Mouse (Mus musculus): Measurements from ENCODE around the gene Ppp1r14b.
"Not testable (repeated sequence)": the region's sequence is repeated elsewhere in the genome, so short reads cannot be mapped to it uniquely, and the experiment has no call there.

Ppp1r14b gene

DNA sequence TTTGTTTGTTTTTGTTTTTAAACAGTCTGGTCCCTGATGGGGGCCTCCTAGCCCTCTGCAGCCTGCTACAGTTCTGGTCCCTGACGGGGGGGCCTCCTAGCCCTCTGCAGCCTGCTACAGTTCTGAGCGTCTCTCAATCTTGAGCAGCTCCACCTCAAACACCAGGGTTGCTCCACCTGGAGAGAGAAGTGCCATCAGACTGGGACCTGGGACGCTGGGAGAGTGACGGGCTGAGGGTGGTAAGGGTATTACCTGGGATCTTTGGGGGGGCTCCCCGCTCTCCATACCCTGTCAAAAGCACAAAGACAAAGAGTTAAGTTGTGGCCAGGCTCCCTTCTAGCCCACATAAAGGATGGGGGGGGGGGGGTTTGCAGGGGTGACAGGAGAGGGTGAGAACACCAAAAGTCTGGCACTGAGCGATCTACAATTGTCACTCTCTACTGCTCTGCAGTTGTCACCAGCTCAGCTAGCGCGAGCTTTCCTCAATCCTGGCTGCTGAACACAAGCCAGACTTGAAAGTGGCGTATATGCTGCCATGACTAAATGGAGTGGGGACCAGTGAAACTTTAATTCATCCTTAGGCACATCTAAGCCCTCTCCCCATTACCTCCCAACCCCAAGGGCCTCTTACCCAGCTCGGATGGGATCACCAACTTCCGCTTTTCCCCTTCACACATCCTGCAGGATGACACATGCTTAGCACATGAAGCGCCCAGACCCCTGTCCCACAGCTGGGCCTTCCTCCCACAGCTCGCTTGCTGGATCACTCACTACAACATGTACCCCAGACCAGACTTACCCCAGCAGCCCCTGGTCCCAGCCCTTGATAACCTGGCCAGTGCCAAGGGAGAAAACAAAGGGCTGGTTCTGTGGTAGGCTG, 3.2 kb downstream of the Ppp1r14b start:
- no peak for DNase-seq

DNA sequence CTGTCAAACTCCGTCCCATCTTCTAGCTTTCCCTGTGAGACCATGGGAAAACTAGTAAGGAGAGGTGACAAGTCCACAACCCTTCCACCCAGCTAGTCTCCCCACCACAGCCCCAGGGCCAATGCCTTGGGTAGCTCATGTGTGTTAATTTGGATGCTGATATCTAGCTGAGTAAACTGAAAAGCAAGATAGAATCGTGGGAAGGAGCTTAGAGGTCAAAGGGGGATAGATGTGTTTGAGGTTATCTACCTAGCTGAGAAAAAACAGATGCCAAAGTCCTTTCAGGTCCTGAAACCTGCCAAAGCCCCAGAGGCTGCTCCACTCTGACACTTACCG, 3.8 kb downstream of the Ppp1r14b start:
- DNase-seq, result no peak

DNA sequence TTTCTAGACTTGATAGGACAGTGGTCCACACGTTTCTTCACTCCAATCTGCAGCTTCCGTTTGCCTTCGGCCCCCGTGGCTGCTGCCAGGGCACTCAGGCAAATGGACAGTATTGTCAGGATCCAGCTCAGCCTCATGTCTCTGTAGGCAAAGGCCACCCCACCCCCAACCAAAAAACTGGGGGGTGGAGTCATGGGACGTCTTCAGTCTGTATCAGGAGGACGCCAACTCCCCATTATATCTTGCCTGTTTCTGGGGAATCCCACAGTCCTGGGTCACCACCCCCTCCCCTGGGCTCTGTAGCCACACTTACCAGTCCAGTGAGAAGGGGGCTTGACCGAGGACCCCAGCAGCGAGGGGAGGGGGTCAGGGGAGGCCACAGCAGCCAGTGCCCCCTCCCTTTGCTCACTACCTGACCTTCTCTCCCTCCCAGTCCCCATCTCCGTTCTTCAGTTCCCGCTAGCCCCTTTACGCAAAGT, 4.3 kb downstream of the Ppp1r14b start:
- no peak for DNase-seq

DNA sequence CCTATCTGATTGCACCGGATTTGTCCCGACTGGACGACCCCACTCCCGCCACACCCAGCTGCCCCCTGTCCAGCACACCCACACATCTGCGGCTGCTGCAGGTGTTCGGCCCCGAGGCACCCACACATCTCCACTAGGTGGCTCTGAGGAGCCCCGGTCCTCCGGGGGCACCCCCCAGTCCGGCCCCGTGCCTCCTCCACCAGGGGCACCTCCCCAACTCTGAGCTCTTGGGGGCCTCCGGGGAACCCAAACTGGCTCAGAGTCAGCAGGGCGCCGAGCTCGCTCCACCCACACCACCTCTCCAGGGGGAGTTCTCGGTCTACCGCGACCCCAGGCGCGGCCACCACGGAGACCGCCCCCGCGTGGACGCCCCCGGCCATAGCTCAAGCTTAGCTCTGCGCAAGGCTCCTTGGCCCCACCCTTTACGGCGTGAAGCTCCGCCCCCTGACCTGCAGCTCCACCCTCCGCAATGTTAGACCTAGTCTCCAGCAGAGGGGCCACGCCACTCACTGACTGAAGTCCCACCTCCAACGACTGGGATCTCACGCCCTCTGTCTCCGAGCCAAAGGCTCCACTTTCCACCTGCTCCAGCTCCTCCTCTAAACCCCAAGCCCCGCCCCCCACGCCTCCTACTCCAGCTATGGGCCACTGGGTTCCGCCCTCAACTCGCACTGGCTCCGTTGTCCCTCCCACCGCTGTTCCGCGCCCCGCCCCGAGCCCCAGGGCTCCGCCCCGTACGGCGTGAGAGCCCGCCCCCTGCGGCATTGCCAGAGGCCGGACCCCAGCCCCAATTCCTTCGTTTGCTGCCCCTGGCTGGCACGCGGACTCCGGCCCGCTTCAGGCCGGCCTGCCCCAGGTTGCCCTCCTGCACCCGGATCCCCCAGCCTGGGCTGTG, 5.0 kb downstream of the Ppp1r14b start:
- peak; percentile 99 for DNase-seq

DNA sequence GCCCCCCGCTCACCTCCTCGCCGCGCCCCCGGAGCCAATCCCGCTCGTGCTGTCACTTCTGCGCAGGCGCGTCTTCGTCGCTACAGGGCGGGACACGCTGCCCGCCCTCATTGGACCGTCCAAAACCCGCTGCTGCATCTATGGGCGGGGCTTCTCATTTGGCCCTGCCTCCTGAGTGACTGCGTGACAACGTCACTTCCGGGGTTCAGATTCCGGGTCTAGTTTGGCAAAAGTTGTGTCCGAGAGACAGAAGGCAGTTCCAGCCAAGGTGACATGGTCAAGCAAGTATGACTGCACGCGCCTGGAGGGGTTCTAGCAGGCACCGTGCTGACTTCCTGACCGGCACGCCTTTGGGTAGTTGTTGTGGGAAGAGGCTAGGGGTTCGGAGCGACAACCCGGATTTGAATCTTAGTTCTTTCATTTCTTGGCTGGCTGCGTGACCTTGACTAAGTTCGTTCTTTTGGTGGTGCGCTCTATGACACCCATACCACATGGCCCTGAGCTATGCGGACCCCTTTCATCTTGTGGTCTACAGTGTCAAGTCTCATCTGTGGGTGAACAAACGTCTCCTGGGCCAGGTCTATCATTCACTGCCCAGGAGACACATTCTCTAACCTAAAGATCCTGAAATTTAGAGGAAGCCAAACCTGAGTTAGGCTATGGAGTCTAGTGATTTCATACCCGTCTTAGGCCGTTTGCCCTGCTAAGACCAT, 5.8 kb downstream of the Ppp1r14b start, which contains the start of gene Fkbp2:
Fkbp2 (minus strand) TSS at position 121 of the 713 bp plus-strand sequence.
- DNase-seq, result peak; percentile 99

- no peak for DNase-seq
These were observed 6.7 kb downstream of the Ppp1r14b start for GRCm38 (mm10) chr19:6981465-6981864.

DNA sequence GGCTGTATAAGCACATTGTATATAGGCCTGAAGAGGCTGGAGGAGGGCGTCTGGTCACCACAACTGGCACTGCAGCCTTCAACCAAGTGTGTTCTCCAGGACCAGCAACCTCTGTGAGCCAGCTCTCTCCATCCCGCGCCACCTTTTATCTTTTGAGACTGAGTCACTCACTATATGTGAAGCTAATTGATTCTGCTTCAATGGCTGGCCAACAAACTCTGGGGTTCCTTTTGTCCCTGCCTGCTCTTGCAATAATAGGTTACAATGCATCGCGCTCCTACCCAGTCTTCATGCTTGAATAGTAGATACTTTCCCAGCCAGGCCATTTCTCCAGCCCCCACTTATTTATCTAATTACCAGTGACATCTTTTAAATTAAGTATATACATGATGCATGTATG, 8.9 kb downstream of the Ppp1r14b start:
- no peak for DNase-seq

DNA sequence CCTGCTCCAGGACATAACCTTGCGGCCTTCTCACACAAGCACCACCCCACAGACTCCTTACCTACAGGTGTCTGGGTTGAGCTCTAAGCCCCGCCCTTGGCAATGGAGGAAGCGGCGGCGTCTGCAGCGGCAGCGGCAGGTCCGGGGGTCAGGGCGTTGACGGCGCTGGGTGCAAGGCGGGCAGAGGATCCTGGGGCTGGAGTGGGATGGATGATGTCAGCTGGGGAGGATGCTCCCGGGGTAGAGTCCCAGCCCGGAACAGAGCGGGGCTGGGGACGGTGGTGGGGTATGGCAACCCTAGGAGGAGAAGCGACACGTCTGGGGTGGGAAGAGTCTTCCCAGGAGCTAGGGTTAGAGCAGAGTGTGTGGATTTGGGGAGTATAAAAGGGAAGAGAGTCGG, 10.5 kb downstream of the Ppp1r14b start:
- no peak for DNase-seq

DNA sequence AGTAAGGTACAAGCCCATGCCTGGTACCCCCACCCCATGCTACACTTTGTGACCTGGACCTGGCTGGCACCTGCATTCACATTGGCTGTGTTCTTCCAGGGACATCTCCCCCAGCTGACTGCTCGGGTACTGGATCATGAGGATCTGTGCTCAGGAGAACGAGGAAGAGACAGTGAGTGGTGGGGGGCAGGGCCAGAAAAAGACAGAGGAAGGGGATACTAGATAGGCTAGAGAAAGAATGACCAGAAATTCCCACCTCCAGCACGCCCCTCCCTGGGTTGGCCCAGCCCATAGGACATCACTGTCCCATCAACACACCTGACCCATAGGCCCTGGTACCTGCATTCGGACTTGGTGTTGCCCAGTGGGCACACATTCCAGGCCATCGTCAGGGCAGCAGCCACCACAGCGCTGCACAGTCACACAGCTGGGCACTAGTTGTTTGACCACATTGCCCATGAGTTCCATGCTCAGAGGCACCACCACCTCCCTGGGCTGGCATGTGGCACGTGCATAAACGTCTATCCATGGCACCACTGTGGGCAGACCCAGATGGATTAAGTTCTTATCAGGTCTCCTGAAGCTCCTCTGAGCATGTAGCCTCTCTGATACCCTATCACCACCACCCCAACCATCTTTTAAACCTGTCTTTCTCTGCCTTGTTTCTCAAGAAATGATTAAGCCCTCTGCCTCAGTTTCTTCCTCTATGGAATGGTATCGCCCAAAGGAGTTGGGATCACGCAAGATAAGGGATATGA, 11.4 kb downstream of the Ppp1r14b start:
- DNase-seq, result no peak

DNA sequence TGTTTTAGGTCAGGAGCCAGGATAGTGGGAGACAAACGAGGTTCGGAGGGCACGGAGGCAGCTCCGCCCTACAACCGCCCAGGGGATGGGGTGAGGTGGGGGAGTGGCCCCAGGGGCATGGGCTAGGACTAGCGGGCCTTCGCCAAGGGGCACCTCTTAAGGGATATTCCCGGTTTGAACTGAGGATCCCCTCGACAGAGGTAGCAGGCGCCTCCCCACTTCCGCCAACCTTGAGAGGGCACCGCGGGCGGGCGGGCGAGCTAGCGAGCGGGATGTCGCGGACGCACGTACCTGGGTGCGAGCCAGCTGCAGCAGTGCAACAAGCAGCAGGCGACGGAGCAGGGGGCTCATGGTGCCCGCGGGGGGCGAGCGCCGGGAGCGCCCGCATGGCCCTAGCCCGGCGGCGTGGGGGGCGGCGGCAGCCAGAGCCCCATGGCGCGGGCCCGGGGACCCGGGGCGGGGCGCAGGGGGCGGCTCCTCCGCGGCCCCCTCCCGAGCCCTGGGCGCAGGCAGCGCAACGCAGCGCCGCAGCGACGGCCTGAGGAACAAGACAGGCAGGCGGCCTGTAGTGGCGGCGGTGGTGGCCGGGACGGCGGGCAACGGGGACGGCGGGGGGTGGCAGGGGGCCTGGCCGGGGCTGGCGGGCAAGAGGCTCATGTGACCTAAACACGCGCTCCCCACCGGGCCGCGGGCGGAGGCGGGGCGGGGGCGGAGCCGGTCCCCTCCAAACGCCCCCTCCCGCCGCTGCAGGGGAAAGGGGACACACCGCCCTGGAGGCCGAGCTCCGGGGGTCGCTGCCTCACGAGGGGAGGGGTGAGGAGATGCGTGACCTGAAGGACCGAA, 12.5 kb downstream of the Ppp1r14b start, which contains the start of gene Vegfb:
Vegfb (minus strand) TSS at position 591 of the 843 bp plus-strand sequence.
- peak; percentile 82 for DNase-seq

DNA sequence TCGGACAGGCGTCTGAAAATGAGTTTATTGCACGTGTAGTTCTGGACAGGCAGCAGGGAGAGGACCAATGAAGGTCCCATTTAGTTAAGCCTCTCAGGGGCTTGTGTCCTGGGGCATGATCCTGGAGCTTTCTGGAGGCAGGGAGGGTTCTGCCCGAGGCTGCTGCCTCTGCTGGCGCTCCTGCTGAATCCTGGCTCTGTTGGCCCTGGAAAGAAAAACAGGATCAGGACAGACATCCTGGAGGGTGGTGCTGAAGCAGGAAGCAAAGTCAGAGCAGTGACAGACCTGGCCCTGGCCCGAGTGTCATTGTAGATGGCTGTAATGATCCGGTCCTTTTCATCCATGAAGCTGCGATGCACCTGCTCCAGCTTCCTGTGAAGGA, 13.1 kb downstream of the Ppp1r14b start:
- DNase-seq, result no peak

DNA sequence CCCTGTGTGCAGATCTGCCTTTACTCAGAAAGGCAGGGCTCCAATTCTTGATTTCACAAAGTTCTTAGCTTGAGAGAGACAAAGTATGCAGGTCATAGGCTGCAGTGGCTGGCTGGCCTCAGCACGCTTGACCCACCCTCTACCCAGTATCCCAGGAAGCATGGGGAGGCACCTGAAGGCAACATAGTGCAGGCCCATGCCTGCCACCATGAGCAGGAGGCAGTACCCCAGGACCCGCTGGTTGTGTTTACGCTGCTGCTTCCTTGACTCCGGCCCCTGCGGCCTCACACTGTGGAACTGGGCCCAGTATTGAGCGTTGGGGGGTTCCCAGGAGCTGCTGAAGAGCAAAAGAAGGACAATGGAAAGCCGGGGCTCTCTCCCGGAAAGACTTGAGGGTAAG, 14.5 kb downstream of the Ppp1r14b start:
- no peak for DNase-seq

DNA sequence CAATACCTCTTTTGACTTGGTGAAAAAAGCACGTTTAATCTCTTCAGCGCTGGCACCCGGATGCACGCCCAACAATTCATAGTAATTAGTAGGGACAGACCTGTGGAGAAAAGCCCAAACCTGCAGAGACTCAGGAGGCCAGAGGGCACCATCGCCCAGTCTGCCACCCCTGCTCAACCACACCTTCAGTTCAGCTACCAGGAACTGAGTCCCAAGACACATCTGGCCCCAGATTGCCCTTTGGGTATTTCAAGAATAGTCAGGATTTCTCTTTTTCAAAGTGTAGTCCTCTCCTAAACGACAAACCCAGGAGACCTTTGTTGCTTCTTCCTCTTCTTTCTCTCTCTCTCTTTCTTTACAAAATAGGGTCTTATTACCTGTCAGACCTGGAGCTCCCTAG, 15.9 kb downstream of the Ppp1r14b start:
- no peak for DNase-seq

- not testable (repeated sequence) for DNase-seq
These were observed 16.4 kb downstream of the Ppp1r14b start for GRCm38 (mm10) chr19:6991166-6991565.

DNA sequence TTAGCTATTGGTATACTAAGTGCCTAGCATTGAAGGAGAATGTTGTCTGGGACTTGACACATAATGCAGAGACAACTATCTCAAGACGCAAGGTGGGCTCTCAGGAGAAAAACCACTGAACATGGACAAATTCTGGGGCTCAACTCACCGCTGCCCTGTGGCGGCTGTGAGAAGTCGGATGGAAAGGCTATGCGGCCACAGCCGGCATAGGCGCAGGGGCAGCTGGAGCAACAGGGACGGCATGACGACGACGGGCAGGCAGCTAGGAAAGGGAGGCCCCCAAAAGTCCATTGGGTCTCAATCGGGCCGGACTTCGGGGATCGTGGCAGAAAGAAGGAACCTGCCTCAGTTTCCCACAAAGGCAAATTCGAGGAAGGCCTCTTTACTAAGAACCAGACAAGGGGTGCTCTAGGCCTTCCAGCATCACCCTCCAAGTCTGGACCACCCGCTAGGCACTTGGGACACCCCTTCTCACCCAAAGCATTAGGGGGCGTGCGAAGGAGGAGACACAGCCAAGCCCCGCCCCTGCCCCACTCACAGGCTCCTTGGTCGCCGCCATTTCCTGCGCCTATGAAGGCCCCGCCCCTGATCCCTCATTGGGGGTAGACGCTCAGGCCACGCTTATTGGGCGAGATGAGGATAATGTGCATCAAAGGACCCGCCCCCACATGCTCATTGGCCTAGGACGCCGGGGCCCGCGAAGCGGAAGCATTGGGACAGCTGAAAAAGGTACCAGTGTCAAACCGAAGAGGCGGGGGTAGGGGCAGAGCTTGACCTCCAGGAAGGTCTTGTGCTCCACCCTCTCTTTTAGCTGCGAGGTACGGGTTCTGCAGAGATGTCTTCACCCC, 17.5 kb downstream of the Ppp1r14b start, which contains the start of gene Dnajc4:
Dnajc4 (minus strand) TSS at position 562 of the 848 bp plus-strand sequence.
- peak; percentile 95 for DNase-seq

GRCm38 (mm10) chr19:6993011-6993770, 18.4 kb downstream of the Ppp1r14b start:
- DNase-seq, result no peak

- no peak for DNase-seq
These were observed 19.2 kb downstream of the Ppp1r14b start for GRCm38 (mm10) chr19:6994002-6994401.

- no peak for DNase-seq
These were observed 19.7 kb downstream of the Ppp1r14b start for GRCm38 (mm10) chr19:6994489-6994888.

GRCm38 (mm10) chr19:6995255-6995991, 20.7 kb downstream of the Ppp1r14b start:
- peak; percentile 43 for DNase-seq
